Mouse (Mus musculus) kidney, adult 2 months (tissue): Measurements from ENCODE around the gene Mier2. TPM values are rescaled to one million over a fixed set of nuclear protein-coding genes. Genes with fewer than 3 reads are reported as not detected.

Source experiments
- DNase-seq: peaks from one replicate; pipeline ENCODE4 v3.0.0; 2021
- H3K27ac ChIP-seq: fragments of 200-500 bp; 2 replicates; pipeline ENCODE4 v1.5.1; 2012; ENCODE audit warnings: low read depth, low read length, control low read depth, inconsistent platforms; ENCODE audit not compliant: insufficient read depth
- H3K27me3 ChIP-seq: fragments of 200-500 bp; replicated peaks from 2 replicates; pipeline ENCODE4 v1.6.1; 2012; ENCODE audit warnings: mild to moderate bottlenecking, moderate library complexity, low read length, inconsistent platforms; ENCODE audit not compliant: control insufficient read depth, insufficient read depth
- H3K36me3 ChIP-seq: fragments of 200-500 bp; 2 replicates; pipeline ENCODE4 v1.6.1; 2012; ENCODE audit warnings: mild to moderate bottlenecking, moderate library complexity, low read length, inconsistent platforms; ENCODE audit not compliant: control insufficient read depth, insufficient read depth
- H3K4me1 ChIP-seq: fragments of 200-500 bp; 2 replicates; pipeline ENCODE4 v1.6.1; 2011; ENCODE audit warnings: low read length; ENCODE audit not compliant: control insufficient read depth, insufficient read depth
- H3K4me3 ChIP-seq: fragments of 200-500 bp; 2 replicates; pipeline ENCODE4 v1.5.1; 2011; ENCODE audit warnings: mild to moderate bottlenecking, low read depth, low read length, control low read depth; ENCODE audit not compliant: insufficient read depth
- CTCF ChIP-seq: fragments of 200-500 bp; conservative IDR thresholded peaks from 2 replicates; pipeline ENCODE4 v1.5.1; 2011; ENCODE audit warnings: low read depth, mild to moderate bottlenecking, control low read depth, low read length, moderate library complexity, mixed read lengths; ENCODE audit not compliant: insufficient read depth, insufficient read length
- POLR2A ChIP-seq: fragments of 200-500 bp; IDR thresholded peaks from one replicate; pipeline ENCODE4 v1.6.1; 2011; ENCODE audit warnings: low read depth, low read length, control low read depth
- WGBS: fragments of 180-500 bp; shearing (Covaris S2); methylation state at CpG from one replicate; pipeline ENCODE4 v1.1.7; 2018; 5-methylcytosine and 5-hydroxymethylcytosine counted together
- polyA plus RNA-seq: library from polyadenylated mRNA; depleted of rRNA; stranded (reverse); fragments of >200 nt; gene quantifications from 2 replicates; pipeline ENCODE4 v1.2.3, GENCODE M21; 2012

The Mier2 gene
- polyA plus RNA-seq, 1 experiment, result 35.0 TPM

DNA sequence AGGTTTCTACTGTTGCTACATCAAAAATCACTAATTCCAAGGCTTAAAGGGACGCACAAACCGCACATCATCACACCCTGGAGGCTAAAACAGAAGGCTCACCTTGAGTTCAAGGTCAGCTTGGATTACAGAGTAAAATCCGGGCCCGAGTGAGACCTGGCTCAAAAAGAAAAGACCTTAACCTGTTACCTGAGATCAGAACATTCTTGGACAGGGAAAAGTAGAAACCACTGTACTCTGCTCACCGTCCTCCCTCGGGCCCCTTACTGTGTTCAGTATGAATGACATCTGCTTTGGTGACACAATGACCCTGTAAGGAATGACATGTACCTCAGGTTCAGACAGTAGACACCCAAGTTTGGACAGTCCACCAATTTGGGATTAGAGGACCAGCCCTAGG lies 19.8 kb upstream of the Mier2 start:
- Histone ChIP-seq H3K27ac (no peak overlapping the region), H3K27me3 (no peaks in the 10 kb centered on the region), H3K4me3 (no peak overlapping the region), H3K36me3 (no peaks in the 10 kb centered on the region), H3K4me1 (no peaks in the 10 kb centered on the region)
- no peak for DNase-seq
- TF ChIP-seq POLR2A (no peak), CTCF (no peak)
- 85% methylated on average over 6 of the region's 6 CpGs for WGBS

DNA sequence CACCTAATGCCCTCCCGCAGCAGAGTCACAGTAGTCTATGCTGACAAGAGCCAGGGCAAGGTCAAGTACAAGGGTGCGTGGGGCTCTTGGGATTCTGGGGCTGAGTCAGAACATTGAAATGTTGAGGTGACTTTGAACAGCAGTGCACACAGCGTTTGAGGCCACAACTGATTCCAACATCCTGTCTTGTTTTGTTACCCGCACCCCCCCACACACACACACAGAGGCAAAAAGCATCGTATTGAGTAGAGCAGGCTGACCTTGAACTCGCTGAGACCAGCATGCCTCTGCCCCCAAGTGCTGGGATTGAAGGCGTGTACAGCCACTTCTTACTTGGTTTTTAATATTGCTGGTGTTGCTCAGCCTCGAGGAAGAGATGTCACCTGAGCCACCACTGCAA lies 19.4 kb upstream of the Mier2 start:
- no peaks in the 10 kb centered on the region for H3K36me3 ChIP-seq
- H3K4me1 ChIP-seq, result no peaks in the 10 kb centered on the region
- no peak for DNase-seq
- no peak overlapping the region for H3K4me3 ChIP-seq
- no peak for TF ChIP-seq CTCF
- TF ChIP-seq POLR2A, result no peak
- no peaks in the 10 kb centered on the region for H3K27me3 ChIP-seq
- 74% methylated on average over 8 of the region's 8 CpGs for WGBS
- H3K27ac ChIP-seq, result no peak overlapping the region

DNA sequence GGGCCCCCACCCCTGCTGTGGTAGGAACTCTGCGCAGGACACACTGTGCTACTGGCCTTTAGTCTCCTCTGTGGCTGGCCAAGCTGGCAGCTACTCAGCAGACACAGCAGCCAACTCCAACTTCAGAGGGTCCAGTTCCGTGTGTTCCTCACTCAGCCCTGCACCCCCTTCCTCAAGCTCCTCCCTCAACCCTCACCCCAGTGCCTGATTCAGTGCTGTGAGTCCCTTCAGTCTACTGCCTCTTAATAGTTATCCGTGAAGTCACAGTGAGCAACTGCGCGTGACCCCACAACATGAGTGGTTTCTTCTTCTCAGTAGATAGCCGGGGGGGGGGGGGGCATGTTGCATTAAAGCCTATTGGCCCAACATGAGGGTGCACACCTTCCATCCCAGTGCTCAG lies 18.6 kb upstream of the Mier2 start:
- no peak for DNase-seq
- WGBS, result 84% methylated on average over 6 of the region's 6 CpGs
- TF ChIP-seq POLR2A (no peak), CTCF (no peak)
- H3K27ac ChIP-seq, result no peak overlapping the region
- H3K36me3 ChIP-seq, result no peaks in the 10 kb centered on the region
- no peaks in the 10 kb centered on the region for H3K4me1 ChIP-seq
- H3K27me3 ChIP-seq, result no peaks in the 10 kb centered on the region
- no peak overlapping the region for H3K4me3 ChIP-seq

DNA sequence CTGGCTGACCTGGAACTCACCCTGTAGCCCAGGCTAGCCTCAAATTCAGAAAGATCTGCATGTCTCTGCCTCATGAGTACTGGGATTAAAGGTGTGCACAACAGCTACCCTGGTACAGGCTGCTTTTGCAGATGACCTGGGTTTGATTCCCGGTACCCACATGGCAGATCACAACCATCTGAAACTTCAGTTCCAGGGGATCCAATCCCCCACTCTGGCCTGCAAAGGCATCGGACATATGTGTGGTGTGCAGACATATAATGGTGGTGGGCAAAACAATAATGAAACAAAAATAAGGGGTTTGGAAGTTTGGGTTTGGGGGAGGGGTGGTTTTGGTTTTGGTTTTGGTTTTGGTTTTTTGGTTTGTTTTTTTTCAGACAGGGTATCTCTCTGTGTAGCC lies 16.3 kb upstream of the Mier2 start:
- 97% methylated on average over 2 of the region's 2 CpGs for WGBS
- Histone ChIP-seq H3K36me3 (no peaks in the 10 kb centered on the region), H3K27ac (no peak overlapping the region), H3K4me3 (no peak overlapping the region), H3K27me3 (no peaks in the 10 kb centered on the region), H3K4me1 (no peaks in the 10 kb centered on the region)
- TF ChIP-seq POLR2A (no peak), CTCF (no peak)
- no peak for DNase-seq

DNA sequence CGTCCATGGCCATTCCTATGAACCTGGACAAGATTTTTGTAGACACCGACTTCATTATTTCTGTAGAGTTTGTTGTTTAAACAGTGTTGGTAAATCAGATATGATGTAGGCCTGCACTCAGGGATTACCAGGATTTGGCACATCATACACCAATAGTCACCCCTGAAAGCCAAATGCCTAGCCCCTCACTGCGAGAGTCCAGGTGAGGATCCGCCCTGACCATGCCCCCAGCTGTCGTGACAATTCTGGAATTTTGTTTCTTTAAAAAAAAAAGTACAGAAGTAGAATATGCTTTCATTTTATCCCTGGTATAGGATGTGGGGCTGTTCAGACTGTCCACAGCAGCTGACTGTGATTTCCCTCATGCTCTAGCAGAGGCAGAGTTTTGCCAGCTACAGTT lies 14.9 kb upstream of the Mier2 start:
- no peaks in the 10 kb centered on the region for H3K36me3 ChIP-seq
- DNase-seq, result no peak
- no peak overlapping the region for H3K4me3 ChIP-seq
- no peaks in the 10 kb centered on the region for H3K27me3 ChIP-seq
- WGBS, result 93% methylated on average over 5 of the region's 5 CpGs
- no peak overlapping the region for H3K27ac ChIP-seq
- no peak for TF ChIP-seq CTCF
- H3K4me1 ChIP-seq, result no peaks in the 10 kb centered on the region

DNA sequence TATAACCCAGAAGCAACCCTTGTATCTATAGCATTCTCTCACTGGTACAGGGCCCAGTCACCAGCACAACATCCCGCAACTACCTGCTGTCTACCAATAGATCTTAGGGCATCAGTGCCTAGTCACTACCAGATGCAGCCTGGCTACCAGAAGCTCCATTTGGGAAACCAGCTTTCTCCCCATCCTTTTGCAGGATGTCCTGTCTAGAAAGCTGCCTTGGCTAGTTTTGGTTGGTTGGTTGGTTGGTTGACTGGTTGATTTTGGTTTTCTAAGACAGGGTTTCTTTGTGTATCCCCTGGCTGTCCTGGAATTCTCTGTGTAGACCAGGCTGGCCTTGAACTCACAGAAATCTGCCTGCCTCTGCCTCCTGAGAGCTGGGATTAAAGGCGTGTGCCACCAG lies 4.7 kb upstream of the Mier2 start:
- Histone ChIP-seq H3K4me3 (no peak overlapping the region), H3K36me3 (no peaks in the 10 kb centered on the region), H3K4me1 (no peaks in the 10 kb centered on the region; the same call in 1 of the 2 replicates), H3K27ac (no peak overlapping the region), H3K27me3 (no peaks in the 10 kb centered on the region)
- DNase-seq, result no peak
- TF ChIP-seq POLR2A, result no peak
- TF ChIP-seq CTCF, result no peak
- 93% methylated on average over 2 of the region's 2 CpGs for WGBS

DNA sequence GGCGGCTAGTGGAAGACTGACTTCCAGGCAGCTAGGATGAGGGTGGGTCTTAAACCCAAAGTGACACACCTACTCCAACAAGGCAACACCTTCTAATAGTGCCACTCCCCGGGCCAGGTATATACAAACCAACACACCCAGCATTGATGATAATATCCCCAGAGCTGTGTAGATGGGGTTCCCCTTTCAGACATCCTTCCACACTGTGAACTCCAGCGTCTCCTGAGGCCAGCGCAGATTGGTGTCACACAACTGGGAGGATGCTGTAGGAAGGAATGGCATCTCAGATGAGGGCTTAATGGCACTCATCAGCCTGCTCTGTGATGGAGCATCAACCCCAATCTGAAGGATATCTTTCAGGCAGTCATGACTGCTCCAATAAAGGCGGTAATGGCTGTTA lies 2.5 kb upstream of the Mier2 start:
- WGBS, result 97% methylated on average over 5 of the region's 5 CpGs
- Histone ChIP-seq H3K27ac (no peak overlapping the region), H3K36me3 (no peaks in the 10 kb centered on the region), H3K4me1 (peaks cover 7% of the 10 kb centered on the region; the same call in 1 of the 2 replicates), H3K27me3 (no peaks in the 10 kb centered on the region), H3K4me3 (no peak overlapping the region)
- no peak for DNase-seq
- no peak for TF ChIP-seq CTCF
- TF ChIP-seq POLR2A, result no peak

DNA sequence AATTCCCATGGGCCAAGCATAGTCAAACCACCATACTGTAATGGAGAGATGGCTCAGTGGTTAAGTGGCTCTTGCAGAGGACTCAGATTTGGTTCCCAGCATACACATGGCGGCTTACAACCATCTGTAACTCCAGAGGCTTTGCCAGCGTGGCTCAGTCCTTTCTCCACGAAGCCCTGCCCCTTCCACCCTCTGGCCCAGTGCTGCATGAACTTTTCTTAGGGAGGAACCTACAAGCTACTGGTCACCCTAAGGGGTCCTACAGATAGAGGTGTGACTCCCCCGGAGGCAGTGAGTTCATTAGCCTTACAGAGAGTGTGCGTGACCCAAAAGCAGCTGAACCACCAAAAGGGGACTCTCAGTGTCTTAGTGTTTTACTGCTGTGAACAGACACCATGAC lies 2.0 kb upstream of the Mier2 start:
- no peak for DNase-seq
- no peaks in the 10 kb centered on the region for H3K27me3 ChIP-seq
- WGBS, result 90% methylated on average over 5 of the region's 5 CpGs
- no peaks in the 10 kb centered on the region for H3K36me3 ChIP-seq
- H3K27ac ChIP-seq, result no peak overlapping the region
- peaks cover 7% of the 10 kb centered on the region; the same call in 1 of the 2 replicates for H3K4me1 ChIP-seq
- no peak overlapping the region for H3K4me3 ChIP-seq
- TF ChIP-seq POLR2A (no peak), CTCF (no peak)
